Mouse (Mus musculus) cerebellum, adult 8-10 months (tissue): ENCODE results near the gene Cyren.
A peak's percentile ranks its signal among the peaks of the same experiment; 100 is the strongest.

Experiments used
- DNase-seq: peaks from one replicate; pipeline ENCODE4 v3.0.0; 2022

Cyren gene

DNA sequence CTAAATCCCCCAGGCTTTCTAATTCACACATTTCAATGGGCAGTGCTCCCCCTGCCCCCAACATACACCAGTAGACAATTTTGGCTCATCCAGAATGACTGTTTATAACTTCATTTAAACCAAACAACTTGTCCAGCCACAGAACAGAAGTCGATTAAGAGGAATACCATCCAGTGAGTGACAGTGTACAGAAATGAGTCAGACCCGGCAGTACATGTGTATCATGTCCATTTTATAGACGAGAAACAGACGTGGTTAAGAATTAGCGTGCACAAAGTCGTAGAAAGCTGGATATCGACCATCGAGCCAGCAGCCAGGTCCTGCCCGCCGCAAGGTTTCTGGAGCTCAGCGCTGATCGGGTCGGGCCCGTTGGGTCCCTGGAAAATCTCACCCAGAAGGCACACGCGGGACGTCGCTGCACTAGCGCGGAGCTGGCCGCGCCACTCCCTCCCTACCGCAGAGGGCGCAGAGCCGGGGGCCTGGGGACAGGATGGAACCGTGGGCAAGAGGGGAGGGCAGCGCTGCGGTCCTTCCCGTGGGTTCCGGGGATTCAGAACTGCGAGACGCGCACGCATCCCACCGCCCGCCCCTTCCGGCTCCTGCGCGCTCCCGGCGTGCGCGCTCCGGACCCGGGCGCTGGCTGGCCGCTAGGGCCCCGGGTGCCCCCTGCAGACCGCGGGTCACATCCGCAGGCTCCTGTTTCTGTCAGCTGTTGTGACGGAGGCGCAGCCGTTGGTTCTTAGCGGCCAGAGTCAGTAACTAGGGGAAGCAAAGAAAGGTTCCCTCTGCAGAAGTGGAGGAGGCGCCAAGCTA, at the start of gene Cyren:
Gene Cyren, minus strand, starts transcription at position 552 of the 813 bp plus-strand sequence.
- DNase-seq, result peak; percentile 87

GRCm38 (mm10) chr6:34927594-34927993, 49.7 kb upstream of the Cyren start:
- DNase-seq, result no peak

DNA sequence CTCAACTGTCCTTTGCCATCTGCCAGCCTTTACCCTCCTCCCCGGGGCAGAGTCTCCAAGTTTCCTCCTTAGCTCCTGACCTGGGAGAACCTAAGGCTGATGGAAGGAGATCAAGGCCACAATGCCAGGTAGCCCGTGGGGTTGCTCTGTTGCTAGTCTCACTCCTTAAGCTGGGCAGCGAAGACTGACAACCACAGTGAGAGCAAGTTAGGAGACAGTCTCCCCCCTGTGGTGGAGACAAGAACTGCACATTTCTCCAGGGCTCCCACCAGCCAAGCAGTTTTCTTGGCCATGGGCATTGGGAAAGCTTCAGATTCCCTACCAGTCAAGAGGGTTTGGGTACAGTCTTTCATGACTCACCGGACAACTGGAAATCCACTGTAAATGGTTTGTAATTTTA, 49.3 kb upstream of the Cyren start:
- peak; percentile 65 for DNase-seq

GRCm38 (mm10) chr6:34921941-34922340, 44.1 kb upstream of the Cyren start:
- DNase-seq, result no peak

GRCm38 (mm10) chr6:34920631-34921030, 42.8 kb upstream of the Cyren start:
- no peak for DNase-seq

- no peak for DNase-seq
Observed at GRCm38 (mm10) chr6:34919956-34920355, 42.1 kb upstream of the Cyren start, which contains the start of gene Stra8. Stra8 (plus strand) TSS chr6:34920163.

DNA sequence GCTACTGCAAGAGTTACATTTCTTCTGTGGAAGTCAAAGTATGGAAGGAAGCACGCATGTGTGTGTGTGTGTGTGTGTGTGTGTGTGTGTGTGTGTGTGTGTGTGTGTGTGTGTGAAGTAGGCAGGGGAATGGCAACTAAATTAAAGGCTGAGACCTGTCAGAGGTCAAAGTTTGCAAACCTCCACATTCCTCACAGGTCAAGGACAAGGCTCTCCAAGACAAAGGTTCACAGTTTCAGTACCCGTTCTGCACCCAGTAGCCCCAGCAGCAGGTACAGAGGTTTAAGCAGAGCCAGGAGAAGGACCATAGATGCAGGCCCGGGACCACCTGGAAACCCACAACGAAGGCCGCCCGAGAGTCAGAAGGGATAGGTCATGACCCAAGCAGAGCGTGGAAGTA, 41.3 kb upstream of the Cyren start:
- no peak for DNase-seq

DNA sequence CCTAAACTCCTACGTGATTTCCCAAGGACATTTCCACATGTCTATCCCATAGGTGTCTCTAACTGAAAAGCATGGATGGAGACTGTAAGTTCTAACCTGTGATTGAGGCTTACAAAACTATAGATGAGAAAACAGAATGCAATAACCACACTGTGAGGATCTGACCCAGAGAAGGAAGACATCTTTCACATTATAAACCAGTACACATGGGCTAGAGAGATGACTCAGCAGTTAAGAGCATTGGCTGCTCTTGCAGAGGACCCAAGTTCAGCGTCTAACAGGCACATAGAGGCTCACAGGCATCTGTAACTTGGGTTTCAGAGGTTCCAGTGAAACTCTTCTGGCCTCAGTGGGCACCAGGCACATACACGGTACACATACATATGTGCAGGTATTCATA, 36.6 kb upstream of the Cyren start:
- no peak for DNase-seq

DNA sequence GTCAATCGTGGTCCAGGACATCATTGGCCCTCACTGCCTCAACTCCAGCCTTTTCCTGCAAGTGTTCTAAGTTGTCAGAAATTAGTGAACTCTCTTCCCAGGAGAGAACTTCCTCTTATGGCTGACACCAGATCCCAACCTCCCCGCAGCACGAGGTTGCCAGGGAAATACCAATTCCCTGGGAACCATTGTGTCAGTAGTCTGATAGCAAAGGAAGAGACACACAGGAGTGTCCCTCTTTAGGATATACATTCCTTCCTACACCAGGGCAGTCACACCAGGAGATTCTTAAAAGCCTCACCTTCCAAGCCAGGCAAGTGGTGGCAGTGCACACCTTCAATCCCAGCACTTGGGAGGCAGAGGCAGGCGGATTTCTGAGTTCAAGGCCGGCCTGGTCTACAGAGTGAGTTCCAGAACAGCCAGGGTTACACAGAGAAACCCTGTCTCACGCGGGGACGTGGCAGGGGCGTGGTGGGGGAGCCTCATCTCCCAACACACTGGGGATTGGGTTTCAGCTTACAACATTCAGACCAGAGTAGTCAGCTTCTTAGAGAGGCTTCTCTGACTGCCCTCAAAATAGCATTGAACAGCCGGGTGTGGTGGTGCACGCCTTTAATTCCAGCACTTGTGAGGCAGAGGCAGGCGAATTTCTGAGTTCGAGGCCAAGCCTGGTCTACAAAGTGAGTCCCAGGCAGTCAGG, 35.6 kb upstream of the Cyren start:
- no peak for DNase-seq

DNA sequence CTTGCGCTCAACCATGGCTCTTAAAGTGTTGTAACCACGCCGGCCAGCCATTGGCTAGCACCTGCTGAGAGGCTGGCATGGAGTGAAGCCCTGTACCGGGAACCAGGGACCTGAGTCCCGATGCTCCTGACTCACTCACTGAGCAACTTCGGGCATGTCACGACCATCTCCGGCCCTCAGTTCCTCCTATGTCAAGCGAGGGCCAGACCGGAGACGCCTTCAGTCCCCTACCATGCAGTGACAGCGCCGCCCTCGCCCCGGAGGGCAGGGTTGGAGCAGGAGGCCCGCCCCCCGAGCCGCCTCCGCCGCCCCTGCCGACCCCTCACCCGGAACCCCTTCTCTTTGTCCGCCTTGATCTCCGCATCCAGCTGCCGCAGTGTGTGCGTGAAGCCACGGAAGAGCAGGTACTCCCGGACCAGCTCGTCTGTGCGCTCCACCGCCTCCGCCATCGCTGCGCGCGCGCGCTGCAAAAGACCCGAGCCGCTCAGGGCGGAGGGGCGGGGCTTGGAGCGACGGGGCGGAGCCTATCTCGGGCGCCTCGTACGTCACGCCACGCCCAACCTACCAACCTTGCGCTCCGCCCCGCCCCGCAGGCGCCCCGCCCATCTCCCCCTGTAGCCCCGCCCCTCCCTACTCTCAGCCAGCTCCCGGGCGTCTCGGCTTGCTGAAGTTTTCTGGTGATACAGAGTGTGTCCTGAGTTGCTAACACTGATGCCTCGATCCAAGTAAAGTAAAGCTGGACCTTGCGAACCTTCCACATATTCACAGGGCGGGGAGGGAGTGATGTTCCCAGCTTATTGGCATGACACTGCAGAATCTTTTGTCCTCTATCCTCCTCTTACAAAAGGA, 32.7 kb upstream of the Cyren start, which contains the start of gene Wdr91:
Gene Wdr91, minus strand, starts transcription at position 506 of the 849 bp plus-strand sequence.
- peak; percentile 92 for DNase-seq

- no peak for DNase-seq
Observed at GRCm38 (mm10) chr6:34909631-34910345, 31.9 kb upstream of the Cyren start.

DNA sequence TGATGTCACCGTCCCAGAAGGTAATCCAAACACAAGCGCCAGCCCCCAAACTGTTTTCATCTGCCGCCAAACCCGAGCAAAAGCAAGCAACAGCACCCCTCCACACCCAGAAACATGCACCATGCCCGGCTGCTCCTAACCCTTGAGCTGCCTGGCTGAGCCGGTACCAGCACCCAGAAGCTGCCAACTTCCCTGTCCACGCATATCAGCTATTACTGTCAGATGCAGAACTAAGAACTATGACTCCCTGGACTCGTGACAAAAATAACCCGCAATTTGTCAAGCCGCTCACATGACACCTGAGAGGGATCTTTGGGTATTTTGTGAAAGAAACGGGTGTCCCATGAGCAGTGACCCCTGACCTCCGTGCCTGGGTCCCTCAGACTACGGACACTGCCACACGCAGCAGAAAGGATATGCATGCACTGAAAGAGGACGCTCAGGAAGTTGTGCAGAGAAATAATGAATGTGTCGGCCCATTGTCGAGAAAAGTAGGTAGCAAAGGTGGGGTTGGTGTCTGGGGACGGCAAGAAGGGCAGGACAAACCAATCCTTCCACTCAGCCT, 29.9 kb upstream of the Cyren start:
- no peak for DNase-seq

GRCm38 (mm10) chr6:34907121-34907614, 29.3 kb upstream of the Cyren start:
- no peak for DNase-seq

- DNase-seq, result no peak
Observed at GRCm38 (mm10) chr6:34906661-34907060, 28.8 kb upstream of the Cyren start.

DNA sequence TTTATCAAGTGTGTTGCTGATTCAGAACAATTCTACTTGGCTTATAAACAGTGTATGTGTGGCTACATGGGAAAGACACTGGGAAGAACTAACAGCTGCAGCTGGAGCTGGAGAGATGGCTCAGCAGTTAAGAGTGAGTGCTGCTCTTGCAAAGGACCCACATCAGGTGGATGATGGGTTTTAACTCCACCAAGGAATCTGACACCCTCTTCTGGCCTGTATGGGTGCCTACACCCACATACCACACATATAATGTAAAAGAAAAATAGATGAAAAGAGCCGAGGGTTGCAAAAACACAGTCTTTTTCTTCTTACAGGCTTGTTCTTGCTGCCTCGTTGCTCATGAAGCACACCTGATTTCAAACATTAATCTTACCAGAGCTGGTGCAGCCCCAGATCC, 28.3 kb upstream of the Cyren start:
- DNase-seq, result no peak

- DNase-seq, result no peak
Observed at GRCm38 (mm10) chr6:34904361-34904760, 26.5 kb upstream of the Cyren start.

GRCm38 (mm10) chr6:34903851-34904250, 26.0 kb upstream of the Cyren start:
- DNase-seq, result no peak

DNA sequence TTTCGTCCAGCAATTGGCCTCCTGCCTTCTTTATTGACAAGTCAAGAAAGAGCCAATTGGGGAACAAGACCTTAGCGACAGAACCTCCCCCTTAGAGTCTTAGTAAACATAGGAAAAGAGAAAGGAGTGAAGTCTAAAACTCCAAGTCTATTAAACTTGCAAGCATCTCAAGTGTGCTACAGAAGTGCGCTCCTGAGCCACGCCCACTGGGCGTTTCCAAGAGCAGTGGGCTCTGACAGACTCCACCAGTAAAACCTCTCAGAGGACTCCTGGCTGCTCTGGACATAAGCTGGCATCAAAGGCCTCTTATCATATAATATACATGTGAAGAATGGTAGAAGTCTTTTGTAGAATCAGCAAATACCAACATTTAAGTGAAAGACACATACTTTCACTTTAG, 25.6 kb upstream of the Cyren start:
- DNase-seq, result no peak

- no peak for DNase-seq
Observed at GRCm38 (mm10) chr6:34902578-34902977, 24.7 kb upstream of the Cyren start.

GRCm38 (mm10) chr6:34901911-34902444, 24.1 kb upstream of the Cyren start:
- no peak for DNase-seq

DNA sequence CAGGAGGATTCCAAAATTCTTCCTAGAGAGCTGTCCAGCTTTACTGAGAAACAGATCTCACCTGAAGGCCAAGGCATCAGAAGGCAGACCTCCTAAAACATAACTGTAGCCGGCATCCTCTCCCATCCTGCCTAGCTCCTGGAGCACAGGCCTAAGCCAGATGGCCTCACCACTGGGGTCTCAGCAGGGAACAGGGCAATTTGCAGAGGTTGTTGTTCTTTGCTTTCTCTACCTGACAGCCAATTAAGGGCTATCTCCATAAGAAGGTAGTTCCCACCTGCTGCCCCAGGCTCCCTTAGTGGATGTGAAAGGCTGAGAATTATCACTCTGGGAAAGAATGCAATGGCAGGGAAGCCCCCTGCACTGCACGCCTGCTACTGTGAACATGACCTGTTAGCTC, 23.1 kb upstream of the Cyren start:
- DNase-seq, result peak; percentile 37

GRCm38 (mm10) chr6:34899127-34899526, 21.3 kb upstream of the Cyren start:
- DNase-seq, result no peak
